Mouse (Mus musculus) frontal cortex, postnatal 14 days (tissue): Measurements from ENCODE around the gene Stk39.

Experiments
- DNase-seq, 2 experiments: peaks; one replicate each; pipeline ENCODE4 v3.0.0; 2022; ENCODE audit warnings: low spot score in 2 of 2

Gene Stk39

DNA sequence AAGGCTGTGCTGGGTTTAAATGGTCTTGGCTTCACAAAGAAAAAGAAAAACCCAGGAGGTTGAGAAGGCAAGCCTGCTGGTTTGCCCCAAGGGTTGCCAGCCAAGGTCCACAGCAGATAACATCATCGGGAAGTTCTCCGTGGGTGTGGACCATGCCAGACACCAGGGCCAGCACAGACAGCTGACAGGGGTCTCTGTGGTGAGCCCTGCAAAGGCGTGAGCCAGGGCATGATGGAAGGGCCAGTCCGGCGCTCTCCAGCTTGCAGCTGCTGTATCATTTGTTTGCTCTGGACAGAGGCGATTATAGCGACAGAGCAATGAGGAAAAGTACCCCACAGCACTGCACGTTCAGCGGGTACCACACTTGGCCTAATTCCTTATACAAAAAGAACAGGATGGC lies 126.8 kb downstream of the Stk39 start:
- no peak for DNase-seq

DNA sequence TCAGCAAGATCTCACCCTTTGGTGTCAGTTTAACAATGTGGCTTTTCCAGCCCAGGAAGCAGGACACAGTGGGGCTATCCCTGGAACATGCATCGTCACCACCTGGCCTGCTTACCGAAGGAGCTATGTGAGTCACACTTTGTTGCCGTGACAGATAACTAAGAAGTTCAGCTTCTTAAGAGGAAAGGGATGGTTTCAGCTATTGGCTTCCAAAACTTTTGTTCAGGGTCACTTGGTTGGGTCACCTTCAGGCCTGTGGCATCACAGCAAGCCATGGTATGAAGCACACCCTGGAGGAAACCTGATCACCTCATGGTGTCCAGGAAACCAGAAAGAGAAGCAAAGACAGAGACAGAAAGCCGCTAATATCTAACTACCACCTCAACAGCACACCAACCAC lies 128.3 kb downstream of the Stk39 start:
- DNase-seq, result no peak

DNA sequence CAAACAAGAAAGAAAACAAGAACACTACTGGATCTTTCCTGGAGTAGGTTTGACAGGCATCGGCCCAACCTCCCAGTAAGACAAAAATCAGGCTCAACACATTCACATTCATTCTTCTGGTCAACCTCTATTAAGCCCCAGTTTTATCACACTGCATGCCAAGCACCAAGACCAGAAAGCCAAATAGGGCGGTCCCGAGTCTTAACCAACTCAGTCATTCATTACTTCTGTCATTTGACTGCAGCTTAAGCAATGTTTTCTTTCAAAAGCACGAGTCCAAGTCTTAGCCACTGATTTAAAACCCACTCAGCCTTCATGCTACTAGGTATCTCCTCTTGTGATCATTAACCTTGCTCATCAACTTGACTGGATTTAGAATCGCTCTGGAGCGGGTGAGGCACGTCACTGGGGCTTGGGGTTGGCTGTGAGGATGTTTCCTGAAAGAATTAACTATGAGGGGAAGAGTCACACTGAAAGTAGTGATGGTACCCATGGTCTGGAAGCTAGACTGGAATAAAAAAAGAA lies 129.9 kb downstream of the Stk39 start:
- no peak for DNase-seq

DNA sequence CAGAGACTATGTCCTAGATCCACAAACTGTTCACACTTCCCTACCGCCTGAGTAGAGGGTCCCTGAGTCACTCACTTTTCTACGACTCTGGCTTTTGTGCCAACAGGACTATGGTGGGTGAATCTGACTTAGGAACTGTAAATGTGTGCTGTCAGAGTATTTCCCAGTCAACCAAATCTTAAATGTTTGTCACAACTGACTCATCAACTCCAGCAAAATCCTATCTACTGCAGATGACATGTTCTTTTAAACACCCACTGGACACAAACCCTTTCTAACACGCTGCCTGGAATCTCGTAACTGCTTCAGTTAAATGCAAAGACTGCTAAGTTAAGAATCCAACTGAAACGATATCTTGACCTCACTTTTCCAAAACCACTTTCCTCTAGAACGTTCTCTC lies 135.2 kb downstream of the Stk39 start:
- no peak for DNase-seq

GRCm38 (mm10) chr2:68334945-68335344 lies 137.1 kb downstream of the Stk39 start:
- DNase-seq, result no peak

DNA sequence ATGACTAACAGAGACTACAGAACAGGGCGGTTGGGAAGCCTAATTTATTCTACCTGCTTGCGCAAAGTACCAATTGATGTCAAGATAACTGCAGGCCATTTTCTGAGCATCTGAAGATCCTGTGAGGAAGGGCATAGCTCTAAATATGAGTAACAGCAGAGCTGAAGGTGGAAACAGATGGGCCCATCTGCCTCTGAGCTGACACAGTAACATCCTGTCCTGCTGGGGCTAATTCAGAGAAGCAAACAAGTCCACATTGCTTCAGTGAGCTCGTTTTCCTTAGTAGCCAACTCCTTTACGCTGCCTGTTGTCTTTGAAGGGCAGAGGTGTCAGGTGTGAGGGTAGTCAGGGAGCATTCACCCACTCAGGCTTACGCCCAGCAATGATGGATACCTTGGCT lies 146.8 kb downstream of the Stk39 start:
- no peak for DNase-seq

- DNase-seq, result no peak
Measured at GRCm38 (mm10) chr2:68321230-68321629, 150.8 kb downstream of the Stk39 start.

DNA sequence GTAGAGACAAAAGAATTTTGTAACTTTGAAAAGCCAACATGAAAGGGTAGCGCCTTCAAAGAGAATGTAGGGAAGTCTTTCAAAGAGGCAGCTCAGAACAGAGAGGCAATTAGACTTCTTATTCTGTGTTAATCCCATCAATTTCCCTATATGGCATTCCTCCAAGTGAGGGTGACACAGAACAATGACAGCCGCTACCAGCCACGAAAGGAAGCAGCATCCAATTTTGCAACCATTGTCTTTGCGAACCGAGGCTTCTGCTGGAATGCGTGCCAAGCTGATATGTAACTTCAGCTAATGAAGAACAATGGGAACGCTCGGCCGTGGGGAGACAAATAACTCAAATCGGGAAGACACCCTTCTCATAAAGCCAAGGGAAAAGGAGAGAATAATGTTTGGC lies 151.4 kb downstream of the Stk39 start:
- DNase-seq, result peak in 1 of 2 experiments; percentile 16

- DNase-seq, result no peak
Measured at GRCm38 (mm10) chr2:68318452-68318851, 153.6 kb downstream of the Stk39 start.

- no peak for DNase-seq
Measured at GRCm38 (mm10) chr2:68317895-68318294, 154.2 kb downstream of the Stk39 start.

- no peak for DNase-seq
Measured at GRCm38 (mm10) chr2:68317452-68317851, 154.6 kb downstream of the Stk39 start.

DNA sequence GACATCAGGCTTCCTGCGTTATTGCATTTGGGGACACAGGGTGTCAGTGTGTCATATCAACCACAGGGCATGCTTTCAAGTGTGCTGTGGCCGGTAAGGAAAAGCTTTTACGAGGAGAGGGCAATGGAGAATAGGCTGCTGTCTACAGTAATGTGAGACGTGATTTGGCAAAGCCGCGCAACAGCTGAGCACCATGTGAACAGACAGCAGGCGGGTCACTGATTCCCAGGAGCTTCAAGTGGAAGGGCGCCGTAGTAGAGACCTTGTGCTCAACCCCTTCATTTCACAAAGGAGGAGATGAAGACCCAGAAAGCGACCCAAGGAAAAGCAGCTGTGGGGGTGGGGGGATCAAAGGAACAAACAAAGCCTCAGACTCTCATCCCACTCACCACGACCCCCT lies 156.8 kb downstream of the Stk39 start:
- DNase-seq, result no peak

DNA sequence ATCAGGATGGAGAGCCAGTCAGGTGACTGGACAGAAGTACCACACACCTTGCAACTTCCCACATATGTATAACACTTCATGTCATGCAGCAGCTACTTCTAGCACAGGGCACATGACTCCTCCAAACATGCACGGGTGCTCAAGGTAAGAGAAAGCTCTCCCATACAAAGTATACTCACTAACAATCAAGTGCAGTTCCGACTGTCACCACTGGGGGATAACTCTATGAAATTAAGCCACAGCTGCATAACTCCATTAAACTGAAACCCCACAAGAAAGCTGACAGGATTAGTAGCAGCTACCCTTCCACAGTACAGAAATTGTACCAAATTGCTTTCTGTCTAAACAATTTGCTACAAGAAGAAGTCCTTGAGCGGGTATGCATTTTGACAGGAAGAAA lies 161.9 kb downstream of the Stk39 start:
- DNase-seq, result no peak

GRCm38 (mm10) chr2:68306519-68306918 lies 165.5 kb downstream of the Stk39 start:
- no peak for DNase-seq

DNA sequence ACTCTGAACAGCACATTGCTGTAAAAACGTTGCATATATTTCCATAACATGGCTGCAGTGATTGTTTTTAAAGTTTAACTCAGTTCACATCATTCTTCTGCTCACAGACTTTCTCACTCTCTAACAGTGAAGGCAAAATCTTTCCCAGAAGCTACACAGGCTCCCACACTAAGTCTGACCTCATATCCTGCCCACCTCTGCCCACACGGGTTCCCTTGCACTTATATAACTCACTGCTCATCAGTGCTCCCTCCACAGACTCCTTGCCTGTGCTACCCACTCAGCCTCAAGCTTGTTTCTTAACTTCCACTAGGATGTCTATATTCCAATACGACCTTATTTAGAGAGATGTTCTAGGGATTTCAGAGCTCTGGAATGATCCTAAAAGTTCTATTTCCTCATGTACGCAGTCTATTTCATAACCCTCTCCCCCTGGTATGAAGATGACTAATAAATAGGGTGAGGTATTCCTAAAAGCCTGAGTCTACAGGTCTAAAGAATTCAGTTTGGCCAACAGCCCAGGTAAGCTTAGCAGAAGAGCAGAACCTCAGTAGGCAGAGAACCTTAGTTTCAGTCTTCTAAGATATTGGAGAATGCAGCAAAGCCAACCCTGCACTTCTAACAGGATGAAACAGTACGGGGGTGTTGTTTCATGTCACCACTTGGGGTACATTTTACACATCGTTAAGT lies 167.2 kb downstream of the Stk39 start:
- DNase-seq, result no peak

DNA sequence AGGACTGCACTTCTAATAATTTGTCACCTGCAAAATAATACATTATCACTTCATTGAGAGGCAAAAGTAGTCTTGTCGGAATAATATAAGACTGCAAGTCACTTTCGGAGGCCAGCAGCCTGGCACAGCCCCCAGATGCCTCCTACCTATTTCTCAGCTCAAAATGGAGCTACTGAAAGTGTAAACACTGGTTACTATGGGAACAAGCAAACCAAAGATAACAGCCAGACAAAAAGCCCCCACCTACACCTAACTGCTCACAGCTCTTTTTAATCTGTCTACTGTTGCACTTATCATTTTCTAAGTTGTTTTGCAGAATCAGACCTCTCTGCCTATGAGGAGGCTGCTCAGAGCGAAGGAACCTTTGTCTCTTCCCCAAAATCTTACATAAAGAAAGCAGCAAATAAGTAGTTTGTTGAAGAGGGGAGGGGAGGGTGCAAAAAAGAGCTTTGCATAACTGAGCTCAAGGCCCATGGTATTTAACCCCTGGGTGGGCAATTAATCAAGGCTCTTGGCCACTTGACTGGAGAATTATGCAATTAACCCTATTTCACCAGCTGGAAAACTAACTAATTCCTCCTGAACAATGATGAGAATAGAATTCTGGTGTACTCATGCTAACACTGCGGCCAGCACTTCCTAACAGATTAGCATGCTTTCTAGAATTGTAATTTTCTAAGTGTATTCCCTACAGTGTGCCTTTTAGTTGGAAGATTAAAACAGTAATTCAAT lies 170.1 kb downstream of the Stk39 start:
- DNase-seq, result peak; percentile 38 to 52

DNA sequence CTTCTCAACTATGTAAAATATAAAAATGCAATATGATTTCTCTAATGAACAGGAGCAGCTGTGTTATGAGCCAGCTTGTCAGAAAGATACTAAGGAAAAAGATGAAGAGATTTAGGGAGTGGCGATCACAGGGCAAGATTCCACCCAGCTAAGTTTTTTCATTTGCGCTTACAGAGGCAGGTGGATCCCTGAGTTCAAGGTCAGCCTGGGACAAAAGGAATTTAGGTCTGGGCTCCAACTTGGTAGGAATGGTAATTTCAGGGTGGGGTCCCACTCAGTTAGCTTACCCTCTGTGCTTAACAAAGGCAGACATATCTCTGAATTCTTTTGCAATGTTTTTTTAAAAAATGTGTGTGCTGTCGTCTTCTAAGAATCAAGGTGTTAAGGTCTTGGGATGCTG lies 173.7 kb downstream of the Stk39 start:
- no peak for DNase-seq

- DNase-seq, result no peak
Measured at GRCm38 (mm10) chr2:68297955-68298354, 174.1 kb downstream of the Stk39 start.

GRCm38 (mm10) chr2:68296743-68297142 lies 175.3 kb downstream of the Stk39 start:
- DNase-seq, result no peak

- no peak for DNase-seq
Measured at GRCm38 (mm10) chr2:68292539-68293320, 179.3 kb downstream of the Stk39 start.

DNA sequence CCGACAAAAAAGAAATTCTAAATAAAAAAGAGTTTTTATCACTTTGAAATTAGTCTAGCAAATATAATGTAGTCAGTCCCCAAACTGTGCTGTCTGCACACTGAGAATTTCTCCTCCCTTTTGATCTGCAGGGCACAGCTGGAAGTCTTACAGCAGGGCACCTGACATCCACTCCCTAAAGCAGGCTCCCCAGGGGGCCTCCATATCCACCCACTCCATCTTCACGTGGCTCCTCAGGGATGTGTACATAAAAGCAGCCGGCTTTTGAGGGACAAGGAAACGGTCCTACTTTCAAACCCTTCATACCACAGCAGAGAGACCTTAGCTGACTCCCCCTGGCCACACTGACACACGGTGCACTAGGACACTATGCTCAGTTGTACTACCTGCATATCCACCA lies 180.2 kb downstream of the Stk39 start:
- no peak for DNase-seq

DNA sequence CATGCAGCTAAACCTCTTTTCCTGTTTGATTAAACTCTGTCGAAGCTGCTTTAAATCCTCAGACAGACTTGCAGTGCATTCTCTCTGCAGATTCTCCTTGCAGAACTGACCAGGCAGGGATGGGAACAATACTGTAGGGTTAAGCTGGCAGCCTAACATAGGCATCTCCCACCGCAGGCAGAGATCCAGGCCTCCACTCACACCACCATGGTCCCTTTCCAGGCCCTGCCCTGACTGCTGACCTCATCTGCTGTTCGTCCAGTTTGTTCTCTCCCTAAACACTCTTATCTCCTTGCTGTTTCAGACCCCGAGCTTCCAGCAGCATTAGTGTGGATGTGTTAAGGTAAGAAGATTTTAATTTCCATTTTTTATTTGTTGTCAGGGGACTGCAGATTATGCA lies 182.1 kb downstream of the Stk39 start:
- no peak for DNase-seq

- no peak for DNase-seq
Measured at GRCm38 (mm10) chr2:68289177-68289576, 182.9 kb downstream of the Stk39 start.
